Mouse (Mus musculus): ENCODE measurements around the gene Zfp648.

Gene Zfp648

GRCm38 (mm10) chr1:154220566-154220965, 19.6 kb downstream of the Zfp648 start:
- no peak for DNase-seq (ENCODE audit: low spot score)

DNA sequence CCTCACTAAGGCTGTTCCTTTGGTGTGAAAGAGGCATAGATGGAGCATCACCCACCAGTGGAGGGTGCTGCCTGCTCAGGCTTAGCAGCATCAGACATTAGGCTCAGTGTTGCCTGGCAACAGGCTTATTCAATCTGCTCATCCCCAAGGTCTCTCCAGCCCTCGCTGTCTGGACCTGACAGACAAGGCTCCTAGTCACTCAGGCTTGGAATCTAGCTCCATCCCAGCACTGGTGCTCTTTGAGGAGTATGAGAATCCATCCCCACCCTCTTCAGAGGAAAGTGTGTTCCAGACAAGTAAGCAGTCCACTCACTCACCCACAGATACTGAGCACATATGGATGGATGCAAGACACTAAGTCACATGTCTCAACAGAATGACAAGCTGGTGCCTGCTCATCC, 22.8 kb downstream of the Zfp648 start:
- DNase-seq (ENCODE audit: low spot score), result peak; percentile 59

DNA sequence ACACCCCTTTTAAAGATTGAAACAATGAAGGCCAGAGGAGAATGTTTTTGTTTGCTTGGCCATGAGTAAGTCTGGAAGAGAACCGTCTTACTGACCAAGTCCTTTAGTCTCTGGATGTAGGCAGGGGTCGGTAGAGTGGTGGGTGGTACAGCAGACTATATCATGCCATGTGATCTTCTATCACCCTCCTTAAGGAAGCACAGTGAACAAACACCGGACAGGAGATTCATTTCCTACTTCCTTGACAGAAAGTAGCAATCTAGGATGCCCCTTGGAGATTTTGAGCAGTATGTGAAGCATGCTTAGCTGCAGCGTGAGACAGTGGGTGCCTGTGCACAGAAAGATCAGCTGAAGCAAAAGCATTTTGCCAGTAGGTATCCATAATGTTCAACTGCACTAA, 31.6 kb downstream of the Zfp648 start:
- no peak for DNase-seq (ENCODE audit: low spot score)

- no peak for DNase-seq (ENCODE audit: low spot score)
These were observed 32.0 kb downstream of the Zfp648 start for GRCm38 (mm10) chr1:154233033-154233432.

DNA sequence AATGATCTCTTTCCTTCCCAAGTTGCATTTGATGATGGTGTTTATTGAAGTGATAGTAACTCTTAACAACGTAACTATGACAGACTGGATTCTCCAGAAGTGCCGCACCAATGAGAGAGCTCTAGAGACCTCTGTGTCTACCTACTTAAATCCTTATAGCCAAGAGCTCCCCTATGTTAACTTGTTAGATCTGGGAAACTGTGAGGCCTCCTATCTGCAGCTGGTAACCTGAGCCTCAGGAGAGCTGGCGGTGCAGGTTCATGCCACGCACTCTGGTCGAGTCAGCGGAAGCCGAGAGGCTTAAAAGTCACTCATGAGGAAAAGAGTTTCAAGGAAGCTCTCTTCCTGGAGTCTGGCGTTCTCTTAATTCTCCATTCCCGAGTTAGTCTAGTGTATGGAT, 33.8 kb downstream of the Zfp648 start:
- DNase-seq (ENCODE audit: low spot score), result no peak

- DNase-seq (ENCODE audit: low spot score), result no peak
These were observed 37.9 kb downstream of the Zfp648 start for GRCm38 (mm10) chr1:154238876-154239275.

DNA sequence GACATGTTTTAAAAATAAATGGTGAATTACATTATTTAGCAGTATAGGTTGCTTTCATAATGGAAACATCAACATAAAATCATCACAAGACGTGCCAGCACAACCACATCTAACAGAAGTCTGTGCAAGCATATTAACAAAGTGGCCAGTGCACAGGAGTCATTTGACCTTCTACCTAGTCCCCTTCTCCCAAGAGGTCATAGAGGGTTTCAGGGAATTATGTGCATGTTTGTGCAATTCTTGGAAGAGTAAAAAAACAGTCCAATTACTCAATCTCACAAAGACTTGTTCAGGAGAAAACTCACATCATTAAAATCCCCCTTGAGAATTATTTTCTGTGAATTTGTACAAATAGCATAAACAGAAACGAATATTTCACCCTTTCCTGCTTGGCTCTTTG, 50.2 kb downstream of the Zfp648 start:
- no peak for DNase-seq (ENCODE audit: low spot score)

- peak; percentile 50 for DNase-seq (ENCODE audit: low spot score)
These were observed 51.8 kb downstream of the Zfp648 start for GRCm38 (mm10) chr1:154252739-154253138.

Measured in layer of hippocampus, adult 11-12 months (tissue).